Mouse (Mus musculus): ENCODE data around the gene Apoc2.
A peak's percentile ranks its signal among the peaks of the same experiment; 100 is the strongest.
"Not testable (repeated sequence)": the region's sequence is repeated elsewhere in the genome, so short reads cannot be mapped to it uniquely, and the experiment has no call there.

Apoc2 gene

DNA sequence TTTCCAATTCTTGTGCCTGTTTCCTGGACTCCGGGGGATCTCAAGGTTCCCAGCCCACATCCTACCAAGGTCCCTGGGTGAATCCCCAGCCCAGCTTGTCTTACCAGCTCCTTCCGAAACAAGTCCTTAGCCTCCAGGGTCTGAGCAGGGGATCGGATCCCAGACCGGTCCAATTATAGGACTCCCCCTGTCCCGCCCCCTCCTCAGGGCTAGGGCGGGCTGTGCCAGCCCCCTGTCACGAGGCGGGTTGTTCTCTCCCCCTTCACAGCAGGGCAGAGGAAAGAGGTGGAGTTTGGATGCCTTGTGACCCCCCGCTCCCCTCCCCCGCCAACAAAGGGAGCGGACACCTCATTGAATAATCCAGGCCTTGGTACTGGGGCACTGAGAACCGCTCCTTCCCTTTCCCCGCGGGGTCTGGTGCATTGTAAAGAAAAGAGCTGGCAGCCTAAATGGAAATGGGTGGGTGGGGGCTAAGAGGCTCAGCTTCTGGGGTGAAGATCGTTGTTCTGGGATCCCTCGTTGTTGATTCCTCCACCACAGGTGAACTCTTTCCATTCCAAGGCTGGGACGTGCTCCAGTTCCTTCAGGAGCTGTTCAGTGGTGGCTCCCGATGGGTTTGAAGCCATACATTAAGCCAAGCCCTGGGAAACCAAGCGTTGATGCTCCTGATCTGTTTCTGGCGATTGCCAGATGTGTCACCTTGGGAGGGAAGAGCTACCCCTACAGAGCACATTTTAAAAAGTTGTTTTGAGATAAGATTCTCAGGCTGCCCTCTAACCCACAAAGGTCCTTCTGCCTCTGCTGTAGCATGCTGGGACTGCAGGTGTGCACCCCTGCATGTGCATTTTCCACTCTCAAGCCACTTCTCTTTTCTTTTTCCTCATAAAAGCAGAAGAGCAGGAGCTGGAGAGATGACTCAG is 21.4 kb upstream of the Apoc2 start, which contains the start of gene Apoe:
Gene Apoe (minus strand): TSS at position 282 of the 920 bp plus-strand sequence.
- peak in 1 of 2 experiments; percentile 63 for DNase-seq (ENCODE audit: low spot score in 2 of 2)

DNA sequence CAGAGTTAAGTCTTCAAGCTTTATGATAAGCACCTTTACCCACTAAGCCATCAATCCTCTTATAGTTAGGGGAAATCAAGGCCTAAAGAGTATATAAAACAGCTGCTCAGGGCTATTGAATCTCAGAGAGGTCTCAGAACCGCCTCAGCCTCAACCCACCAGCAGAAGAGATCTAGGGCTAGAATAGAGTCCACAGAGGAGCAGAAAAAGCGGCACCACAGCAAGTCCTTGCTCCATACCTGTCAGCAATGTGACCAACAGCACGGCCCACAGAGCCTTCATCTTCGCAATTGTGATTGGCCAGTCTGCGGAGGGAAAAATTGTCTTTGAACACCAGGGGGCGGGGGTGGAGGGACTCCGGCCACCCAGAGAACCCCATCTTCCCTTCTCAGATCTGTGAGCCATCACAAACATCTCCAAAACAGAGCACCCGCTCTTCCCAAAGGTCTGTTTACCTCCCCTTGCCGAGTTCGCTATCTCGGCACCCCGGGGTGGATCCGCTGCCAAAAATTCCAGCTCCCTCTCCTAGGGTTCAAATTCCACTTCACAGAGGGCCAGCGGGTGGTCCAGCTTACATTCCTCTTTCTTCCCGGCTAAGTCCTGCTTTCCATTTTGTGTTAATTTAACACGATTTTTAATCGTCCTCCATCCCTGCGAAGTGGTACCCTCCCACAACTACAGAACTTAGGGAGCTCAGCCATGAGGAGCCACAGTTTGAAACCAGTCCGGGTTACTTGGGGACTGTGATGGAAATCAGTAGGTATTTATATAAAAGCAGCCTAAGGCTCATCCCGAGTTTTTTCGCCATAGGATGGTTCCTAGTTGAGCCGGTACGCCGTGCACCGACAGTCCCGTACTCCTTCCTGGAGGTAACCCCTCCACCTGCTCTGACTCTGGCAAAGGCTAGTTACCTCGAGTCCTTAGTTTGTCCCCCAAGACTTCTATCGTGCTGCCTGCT is 20.5 kb upstream of the Apoc2 start:
- DNase-seq (ENCODE audit: low spot score in 2 of 2), result no peak

DNA sequence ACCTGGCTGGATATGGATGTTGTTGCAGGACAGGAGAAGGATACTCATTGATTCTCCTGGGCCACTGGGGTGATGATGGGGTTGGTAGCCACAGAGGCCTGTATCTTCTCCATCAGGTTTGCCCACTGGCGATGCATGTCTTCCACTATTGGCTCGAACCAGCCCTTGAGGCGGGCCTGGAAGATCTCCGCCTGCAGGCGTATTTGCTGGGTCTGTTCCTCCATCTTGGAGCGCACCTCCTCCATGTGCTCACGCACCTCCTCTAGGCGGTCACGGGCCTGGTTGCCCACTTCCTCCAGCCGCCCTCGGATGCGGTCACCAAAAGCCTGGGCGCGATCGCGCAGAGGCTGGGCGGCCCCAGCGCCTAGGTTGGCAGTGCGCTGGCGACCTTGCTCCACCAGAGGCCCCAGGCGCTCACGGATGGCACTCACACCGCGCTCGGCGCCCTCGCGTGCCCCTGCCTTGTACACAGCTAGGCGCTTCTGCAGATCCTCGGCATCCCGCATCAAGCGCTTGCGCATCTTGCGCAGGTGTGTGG is 18.7 kb upstream of the Apoc2 start:
- DNase-seq (ENCODE audit: low spot score in 2 of 2), result no peak

DNA sequence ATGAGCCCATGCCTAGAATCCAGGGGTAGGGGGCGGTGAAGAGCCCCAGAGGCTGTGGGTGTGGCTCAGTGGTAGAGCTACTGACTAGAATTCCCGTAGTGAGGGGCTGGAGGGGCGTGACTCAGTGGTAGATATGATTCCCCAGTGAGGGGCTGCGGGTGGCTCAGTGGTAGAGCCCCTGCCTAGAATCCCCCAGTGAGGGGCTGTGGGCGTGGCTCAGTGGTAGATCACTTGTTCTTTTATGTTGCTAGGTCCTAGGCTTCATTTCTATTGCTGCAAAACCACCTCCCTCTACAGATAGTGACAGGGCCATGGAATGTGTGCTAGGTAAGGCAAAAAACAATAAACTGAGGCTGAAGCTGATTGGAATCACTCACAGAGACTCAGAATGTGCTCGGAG is 18.1 kb upstream of the Apoc2 start:
- DNase-seq (ENCODE audit: low spot score in 2 of 2), result no peak

DNA sequence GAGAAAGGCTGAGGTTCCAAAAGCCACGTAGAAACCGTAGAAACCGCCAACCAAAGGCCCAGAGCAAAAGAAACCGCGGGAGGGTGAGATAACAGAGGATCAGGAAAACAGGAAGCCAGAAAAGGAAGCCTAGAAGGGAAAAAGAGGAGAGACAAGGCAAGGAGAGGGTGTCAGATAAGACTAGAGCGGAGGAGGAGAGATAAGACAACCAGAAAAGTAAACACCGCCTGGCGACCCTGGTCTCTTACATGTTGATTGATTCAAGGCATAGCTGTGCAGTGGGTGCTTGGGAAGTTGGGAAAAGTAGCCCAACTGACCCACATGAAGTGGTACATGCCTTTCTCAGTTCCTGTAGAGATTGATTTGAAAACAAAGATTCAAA is 17.5 kb upstream of the Apoc2 start:
- no peak for DNase-seq (ENCODE audit: low spot score in 2 of 2)

DNA sequence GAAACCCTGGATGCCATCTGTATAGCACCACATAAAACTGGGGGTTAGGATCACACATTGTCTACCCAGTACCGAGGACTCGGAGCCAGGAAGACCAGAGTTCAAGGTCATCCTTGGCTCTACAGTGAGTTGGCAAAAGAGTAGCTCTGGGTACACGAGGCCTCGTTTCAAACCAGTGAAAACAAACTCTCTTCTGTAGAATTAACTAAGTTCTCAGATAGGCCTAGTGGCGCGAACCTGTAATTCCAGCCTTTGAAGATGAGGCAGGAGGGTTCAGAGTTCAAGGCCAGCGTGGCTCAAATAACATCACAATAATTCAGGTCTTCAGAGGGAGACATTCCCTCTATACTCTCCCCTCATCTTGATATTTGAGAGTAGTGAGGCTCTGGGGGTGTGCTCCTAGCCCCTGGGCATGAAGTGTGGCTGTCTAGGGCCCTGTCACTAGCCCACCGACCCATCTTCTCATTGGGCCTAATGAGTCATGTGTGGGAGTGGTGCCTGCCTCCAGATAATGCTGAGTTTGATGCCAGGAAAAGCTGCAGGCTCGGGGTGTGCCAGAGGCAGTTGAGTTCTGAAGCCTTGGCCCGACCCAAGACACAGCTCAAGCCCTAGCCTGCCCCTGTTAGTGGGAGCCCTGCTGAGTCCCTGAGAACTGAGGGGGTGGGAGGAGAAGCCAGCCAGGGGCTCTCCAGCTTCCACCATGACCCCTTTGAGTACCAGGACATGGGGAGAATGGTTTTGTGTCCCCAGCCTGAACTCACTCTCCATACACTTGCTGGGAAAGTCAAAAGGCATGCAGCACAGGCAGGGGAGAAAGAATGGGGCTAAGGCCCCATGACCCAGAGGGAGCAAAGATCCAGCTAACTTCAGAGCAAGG is 16.8 kb upstream of the Apoc2 start:
- no peak for DNase-seq (ENCODE audit: low spot score in 2 of 2)

DNA sequence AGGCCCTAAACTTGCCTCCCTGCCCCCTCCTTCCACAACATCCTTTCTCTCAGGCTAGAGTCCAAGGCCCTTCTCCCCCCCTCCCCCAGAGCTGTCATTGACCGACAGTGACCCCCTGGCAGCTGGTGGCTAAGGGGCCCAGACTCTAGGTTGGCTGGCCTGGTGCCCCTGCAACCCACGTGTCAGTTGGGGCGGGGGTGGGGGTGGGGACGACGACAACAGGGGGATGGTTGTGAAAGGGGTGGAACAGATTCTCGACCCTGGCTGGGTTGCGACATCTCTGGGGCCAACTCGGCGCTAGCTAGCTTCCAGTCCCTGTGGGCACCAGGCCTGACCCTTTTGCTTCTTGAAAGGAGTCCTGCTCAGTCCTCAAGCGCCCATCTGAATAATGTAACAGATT is 15.7 kb upstream of the Apoc2 start:
- peak in 1 of 2 experiments; percentile 69 for DNase-seq (ENCODE audit: low spot score in 2 of 2)

- peak in 1 of 2 experiments; percentile 62 for DNase-seq (ENCODE audit: low spot score in 2 of 2)
Measured at GRCm38 (mm10) chr7:19691873-19692865, 14.4 kb upstream of the Apoc2 start, which contains the start of gene Apoc1. Gene Apoc1, minus strand, starts transcription at chr7:19692660.

DNA sequence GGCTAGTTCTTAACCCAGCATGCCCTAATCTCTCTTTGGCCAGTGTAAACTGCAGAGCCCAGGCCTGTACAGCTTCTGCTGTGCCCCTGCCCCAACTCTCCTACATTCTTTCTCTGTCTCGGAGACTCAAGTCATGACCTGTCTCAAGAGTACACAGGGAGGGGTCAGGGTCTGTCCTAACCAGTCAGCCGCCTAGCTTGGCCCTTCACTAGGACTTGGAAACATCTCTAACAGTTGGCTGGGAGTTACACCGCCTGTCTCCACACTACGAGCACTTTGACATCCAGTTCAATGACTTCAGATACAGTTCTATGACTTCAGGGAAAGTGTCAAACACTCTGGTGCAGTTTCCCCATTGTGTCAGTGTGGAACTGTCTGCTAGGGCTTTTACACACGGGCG is 13.7 kb upstream of the Apoc2 start:
- DNase-seq (ENCODE audit: low spot score in 2 of 2), result no peak

- DNase-seq (ENCODE audit: low spot score in 2 of 2), result no peak
Measured at GRCm38 (mm10) chr7:19690845-19691244, 13.1 kb upstream of the Apoc2 start.

DNA sequence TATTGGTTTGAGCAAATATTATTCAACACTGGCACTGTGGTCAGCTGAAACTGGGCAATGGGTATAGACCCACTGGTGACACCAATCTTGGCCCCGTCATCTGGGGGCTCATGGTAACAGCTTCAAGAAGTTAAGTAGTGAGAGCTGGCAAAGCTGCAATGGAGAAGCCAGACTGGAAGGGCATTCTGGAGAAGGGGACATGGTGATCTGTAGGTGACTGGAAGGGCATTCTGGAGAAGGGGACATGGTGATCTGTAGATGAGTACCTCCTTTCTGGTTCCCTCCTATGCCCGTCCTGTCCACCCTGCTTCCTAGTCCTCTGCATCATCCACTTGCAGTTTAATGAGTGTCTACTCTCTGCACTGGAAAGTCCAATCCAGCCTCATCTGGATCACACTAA is 10.9 kb upstream of the Apoc2 start:
- no peak for DNase-seq (ENCODE audit: low spot score in 2 of 2)

DNA sequence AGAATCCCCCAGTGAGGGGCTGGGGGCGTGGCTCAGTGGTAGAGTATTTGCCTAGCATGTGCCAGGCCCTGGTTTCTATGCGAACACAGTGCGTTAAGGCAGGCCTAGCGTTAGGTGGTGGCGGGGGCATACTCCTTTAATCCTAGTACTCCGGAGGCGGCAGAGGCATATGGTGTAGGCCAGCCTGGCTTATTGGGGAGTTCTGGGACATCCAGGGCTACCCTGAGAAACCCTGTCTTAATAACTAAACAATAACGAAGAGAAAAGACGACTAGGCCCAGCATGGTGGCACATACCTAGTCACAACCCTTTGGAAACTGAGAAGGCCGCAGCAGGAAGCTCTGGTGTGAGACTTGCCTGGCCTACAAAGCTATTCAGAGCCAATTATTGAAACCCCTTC is 10.4 kb upstream of the Apoc2 start:
- no peak for DNase-seq (ENCODE audit: low spot score in 2 of 2)

GRCm38 (mm10) chr7:19686927-19687583 is 9.3 kb upstream of the Apoc2 start:
- DNase-seq (ENCODE audit: low spot score in 2 of 2), result not testable (repeated sequence)

DNA sequence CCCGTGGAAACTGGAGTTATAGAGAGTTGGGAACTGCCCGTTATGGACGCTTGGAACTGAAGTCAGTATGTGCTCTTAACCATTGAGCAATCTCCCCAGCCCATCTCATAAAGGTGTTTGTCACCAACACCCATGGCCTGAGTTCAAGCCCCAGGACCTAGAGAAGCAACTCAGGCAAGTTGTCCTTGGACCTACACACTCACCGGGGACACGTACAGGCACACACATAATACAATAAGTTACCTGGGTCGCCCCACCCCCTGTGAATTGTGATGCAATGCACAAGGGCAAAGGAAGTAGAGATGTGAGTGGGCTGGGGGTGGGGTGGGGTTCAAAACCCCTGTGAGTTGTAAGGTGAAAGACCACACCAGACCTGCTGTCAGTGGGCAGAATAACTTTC is 8.8 kb upstream of the Apoc2 start:
- DNase-seq (ENCODE audit: low spot score in 2 of 2), result no peak

GRCm38 (mm10) chr7:19685374-19685773 is 7.6 kb upstream of the Apoc2 start:
- DNase-seq (ENCODE audit: low spot score in 2 of 2), result no peak

DNA sequence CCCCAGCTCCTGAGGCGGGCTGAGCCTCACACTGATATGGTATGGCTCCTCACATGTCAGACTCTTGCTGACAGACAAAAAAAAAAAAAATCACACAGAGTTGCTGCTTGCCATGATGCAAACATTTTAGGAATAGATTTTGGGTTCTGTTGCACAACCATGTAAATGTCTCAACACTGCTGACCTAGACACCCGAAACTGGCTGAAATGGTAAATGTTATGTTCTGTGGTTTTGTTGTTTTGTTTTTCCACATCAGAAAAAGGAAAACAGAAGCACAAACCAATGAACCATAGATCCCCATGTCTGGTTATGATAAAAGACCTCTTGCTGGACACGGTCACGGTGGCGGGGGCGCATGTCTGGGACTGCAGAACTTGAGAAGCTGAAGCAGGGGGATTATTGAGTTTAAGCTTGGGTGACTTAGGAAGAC is 6.0 kb upstream of the Apoc2 start:
- no peak for DNase-seq (ENCODE audit: low spot score in 2 of 2)

GRCm38 (mm10) chr7:19682979-19683378 is 5.2 kb upstream of the Apoc2 start:
- no peak for DNase-seq (ENCODE audit: low spot score in 2 of 2)

GRCm38 (mm10) chr7:19681202-19681694 is 3.5 kb upstream of the Apoc2 start, which contains the start of the genes Gm44805 and Apoc4:
Gene Gm44805, minus strand, starts transcription at chr7:19681423.
Gene Apoc4, minus strand, starts transcription at chr7:19681479.
- no peak for DNase-seq (ENCODE audit: low spot score in 2 of 2)

DNA sequence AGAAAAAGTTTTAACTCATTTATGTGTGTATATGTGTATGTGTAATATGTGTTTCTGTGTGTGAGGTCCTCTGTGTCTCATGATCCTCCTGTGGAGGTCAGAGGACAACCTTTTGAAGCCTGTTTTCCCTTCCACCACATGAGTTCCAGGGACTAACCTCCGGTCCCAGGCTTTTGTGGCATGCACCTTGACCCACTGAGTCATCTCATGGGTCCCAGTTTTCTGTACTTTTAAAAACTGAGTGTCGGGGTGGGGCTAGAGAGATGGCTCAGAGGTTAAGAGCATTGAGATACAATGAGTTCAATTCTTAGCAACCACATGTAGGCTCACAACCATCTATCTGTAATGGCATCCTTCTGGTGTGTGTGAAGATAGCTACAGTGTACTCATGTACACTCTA is 3.0 kb upstream of the Apoc2 start:
- DNase-seq (ENCODE audit: low spot score in 2 of 2), result no peak
